ENCODE assay signal across 15 mouse cellular contexts in genomic region chr5:127567165-127567741, GRCm38 (mm10).
"Had no signal": no experiment of that assay in that cellular context is flagged by ENCODE, and none has a peak within 500 bp of the region (broad histone marks: within the 10 kb centered on the region; RNA-seq: fewer than 3 reads in every experiment).

No protein-coding gene starts in this region.

- H3K4me3 ChIP-seq: limb, embryonic 12.5 days; limb, embryonic 15.5 days had no signal

- ATAC-seq: liver, postnatal 0 days; lung, postnatal 0 days had no signal

- H3K27me3 ChIP-seq: limb, embryonic 12.5 days; limb, embryonic 15.5 days had no signal

- H3K4me1 ChIP-seq: limb, embryonic 12.5 days; limb, embryonic 15.5 days had no signal

- DNase-seq: kidney, adult 18-20 months; kidney, adult 9 months; kidney, postnatal 14 days; kidney, postnatal 4 days; left cerebral cortex, postnatal 4 days; liver, postnatal 0 days; lung, embryonic 14.5 days; thymus, adult 18-20 months; thymus, postnatal 36 days had no signal

- H3K4me2 ChIP-seq: limb, embryonic 12.5 days; limb, embryonic 15.5 days; liver, embryonic 11.5 days; lung, embryonic 14.5 days had no signal

- H3K36me3 ChIP-seq: limb, embryonic 15.5 days had no signal

- H3K27ac ChIP-seq: limb, embryonic 12.5 days; limb, embryonic 15.5 days; liver, embryonic 14.5 days; macrophage had no signal

- H3K9me3 ChIP-seq: limb, embryonic 12.5 days; limb, embryonic 15.5 days had no signal

- H3K9ac ChIP-seq: limb, embryonic 12.5 days; limb, embryonic 15.5 days; liver, embryonic 14.5 days; liver, postnatal 0 days; lung, embryonic 14.5 days had no signal
